Mouse (Mus musculus): ENCODE results near the gene Steap2. TPM values are rescaled to one million over a fixed set of nuclear protein-coding genes. Genes with fewer than 3 reads are reported as not detected.
"Not testable (repeated sequence)": the region's sequence is repeated elsewhere in the genome, so short reads cannot be mapped to it uniquely, and the experiment has no call there.

Gene Steap2
- total RNA-seq (2021): 1 to 10 TPM; 8.2 to 9.1 TPM

- intact Hi-C loops (cut with DNase I): loop anchor here (5.0 kb wide), 1 partner anchor 37 kb away; no protein-coding TSS in a partner anchor
- peak; percentile 7 to 40 for DNase-seq (ENCODE audit: low spot score in 2 of 2)
These were observed at the start of gene Steap2 for GRCm38 (mm10) chr5:5693956-5694653. Gene Steap2, minus strand, starts transcription at chr5:5694578.

- DNase-seq (ENCODE audit: low spot score in 2 of 2): no peak
- intact Hi-C loops (cut with DNase I): no loop called here
These were observed 40.1 kb upstream of the Steap2 start for GRCm38 (mm10) chr5:5734445-5734844.

- intact Hi-C loops (cut with DNase I): no loop called here
- no peak for DNase-seq (ENCODE audit: low spot score in 2 of 2)
These were observed 38.5 kb upstream of the Steap2 start for GRCm38 (mm10) chr5:5732858-5733257.

- intact Hi-C loops (cut with DNase I): no loop called here
- DNase-seq (ENCODE audit: low spot score in 2 of 2): no peak
These were observed 37.8 kb upstream of the Steap2 start for GRCm38 (mm10) chr5:5732208-5732607.

- no peak for DNase-seq (ENCODE audit: low spot score in 2 of 2)
- intact Hi-C loops (cut with DNase I): no loop called here
These were observed 35.5 kb upstream of the Steap2 start for GRCm38 (mm10) chr5:5729904-5730303.

GRCm38 (mm10) chr5:5722217-5722616, 27.8 kb upstream of the Steap2 start:
- DNase-seq (ENCODE audit: low spot score in 2 of 2): no peak
- intact Hi-C loops (cut with DNase I): no loop called here

- intact Hi-C loops (cut with DNase I): no loop called here
- peak; percentile 8 to 70 for DNase-seq (ENCODE audit: low spot score in 2 of 2)
These were observed 16.7 kb upstream of the Steap2 start for GRCm38 (mm10) chr5:5711032-5711431.

- intact Hi-C loops (cut with DNase I): no loop called here
- no peak for DNase-seq (ENCODE audit: low spot score in 2 of 2)
These were observed 13.2 kb upstream of the Steap2 start for GRCm38 (mm10) chr5:5707341-5708278.

GRCm38 (mm10) chr5:5705019-5705418, 10.6 kb upstream of the Steap2 start:
- intact Hi-C loops (cut with DNase I): no loop called here
- no peak for DNase-seq (ENCODE audit: low spot score in 2 of 2)

- intact Hi-C loops (cut with DNase I): no loop called here
- no peak for DNase-seq (ENCODE audit: low spot score in 2 of 2)
These were observed 6.0 kb upstream of the Steap2 start for GRCm38 (mm10) chr5:5700386-5700785.

- intact Hi-C loops (cut with DNase I): no loop called here
- no peak for DNase-seq (ENCODE audit: low spot score in 2 of 2)
These were observed 4.5 kb upstream of the Steap2 start for GRCm38 (mm10) chr5:5698830-5699229.

- intact Hi-C loops (cut with DNase I): no loop called here
These were observed 1.1 kb upstream of the Steap2 start for GRCm38 (mm10) chr5:5695401-5695942.

GRCm38 (mm10) chr5:5693541-5693955, 830 bp downstream of the Steap2 start:
- intact Hi-C loops (cut with DNase I): loop anchor here (5.0 kb wide), 1 partner anchor 36 kb away; no protein-coding TSS in a partner anchor
- DNase-seq (ENCODE audit: low spot score in 2 of 2): no peak

More at GRCm38 (mm10) chr5:5695401-5695942, 1.1 kb upstream of the Steap2 start:
- no peak for DNase-seq (ENCODE audit: low spot score in 2 of 2)

- intact Hi-C loops (cut with DNase I): loop anchor here (5.0 kb wide), 1 partner anchor 35 kb away; no protein-coding TSS in a partner anchor
- no peak for DNase-seq (ENCODE audit: low spot score in 2 of 2)
These were observed 2.1 kb downstream of the Steap2 start for GRCm38 (mm10) chr5:5692167-5692738.

- intact Hi-C loops (cut with DNase I): no loop called here
- DNase-seq (ENCODE audit: low spot score in 2 of 2): no peak
These were observed 5.3 kb downstream of the Steap2 start for GRCm38 (mm10) chr5:5688945-5689540.

- intact Hi-C loops (cut with DNase I): no loop called here
- no peak for DNase-seq (ENCODE audit: low spot score in 2 of 2)
These were observed 6.2 kb downstream of the Steap2 start for GRCm38 (mm10) chr5:5688228-5688627.

- intact Hi-C loops (cut with DNase I): no loop called here
- no peak for DNase-seq (ENCODE audit: low spot score in 2 of 2)
These were observed 7.4 kb downstream of the Steap2 start for GRCm38 (mm10) chr5:5686973-5687372.

- DNase-seq (ENCODE audit: low spot score in 2 of 2); intact Hi-C loops (cut with DNase I): not testable (repeated sequence)
These were observed 9.4 kb downstream of the Steap2 start for GRCm38 (mm10) chr5:5684946-5685345.

GRCm38 (mm10) chr5:5683292-5683691, 11.1 kb downstream of the Steap2 start:
- DNase-seq (ENCODE audit: low spot score in 2 of 2): no peak
- intact Hi-C loops (cut with DNase I): no loop called here

Data from left cerebral cortex, postnatal 25 days (tissue).